Mouse (Mus musculus) c-Kit-positive CD71-negative TER-119-negative erythroid progenitor cells, embryonic 14.5 days (primary cell): ENCODE results near the gene Gcgr.
"Not testable (repeated sequence)": the region's sequence is repeated elsewhere in the genome, so short reads cannot be mapped to it uniquely, and the experiment has no call there.

Experiments used
- DNase-seq: peaks from one replicate; pipeline ENCODE4 v3.0.0-alpha.2; 2013; ENCODE audit warnings: low read depth

Gene Gcgr

GRCm38 (mm10) chr11:120506899-120507298 lies 23.6 kb upstream of the Gcgr start:
- no peak for DNase-seq

- no peak for DNase-seq
Measured at GRCm38 (mm10) chr11:120507611-120508289, 22.7 kb upstream of the Gcgr start.

- DNase-seq = no peak
Measured at GRCm38 (mm10) chr11:120508290-120508870, 22.1 kb upstream of the Gcgr start.

GRCm38 (mm10) chr11:120509940-120510339 lies 20.6 kb upstream of the Gcgr start:
- DNase-seq = no peak

GRCm38 (mm10) chr11:120510375-120511030 lies 20.0 kb upstream of the Gcgr start:
- DNase-seq = no peak

- no peak for DNase-seq
Measured at GRCm38 (mm10) chr11:120512790-120513453, 17.6 kb upstream of the Gcgr start.

GRCm38 (mm10) chr11:120514262-120514661 lies 16.2 kb upstream of the Gcgr start:
- DNase-seq = not testable (repeated sequence)

GRCm38 (mm10) chr11:120515611-120516010 lies 14.9 kb upstream of the Gcgr start:
- peak; percentile 78 for DNase-seq

GRCm38 (mm10) chr11:120517147-120517546 lies 13.4 kb upstream of the Gcgr start:
- no peak for DNase-seq

- DNase-seq = no peak
Measured at GRCm38 (mm10) chr11:120518027-120518426, 12.5 kb upstream of the Gcgr start.

GRCm38 (mm10) chr11:120518558-120518957 lies 11.9 kb upstream of the Gcgr start:
- DNase-seq = no peak

- no peak for DNase-seq
Measured at GRCm38 (mm10) chr11:120519738-120520137, 10.8 kb upstream of the Gcgr start.

- no peak for DNase-seq
Measured at GRCm38 (mm10) chr11:120520498-120520897, 10.0 kb upstream of the Gcgr start.

- no peak for DNase-seq
Measured at GRCm38 (mm10) chr11:120520967-120521540, 9.4 kb upstream of the Gcgr start.

- DNase-seq = no peak
Measured at GRCm38 (mm10) chr11:120522581-120522980, 7.9 kb upstream of the Gcgr start.

- no peak for DNase-seq
Measured at GRCm38 (mm10) chr11:120525959-120526358, 4.5 kb upstream of the Gcgr start.

- no peak for DNase-seq
Measured at GRCm38 (mm10) chr11:120527690-120528354, 2.7 kb upstream of the Gcgr start.

GRCm38 (mm10) chr11:120528903-120529302 lies 1.6 kb upstream of the Gcgr start:
- DNase-seq = no peak

GRCm38 (mm10) chr11:120531646-120532045 lies 1.1 kb downstream of the Gcgr start:
- no peak for DNase-seq

GRCm38 (mm10) chr11:120534093-120534492 lies 3.6 kb downstream of the Gcgr start:
- no peak for DNase-seq

GRCm38 (mm10) chr11:120535145-120535544 lies 4.6 kb downstream of the Gcgr start:
- no peak for DNase-seq

GRCm38 (mm10) chr11:120535804-120536203 lies 5.3 kb downstream of the Gcgr start:
- DNase-seq = no peak
